Mouse (Mus musculus) stomach, embryonic 16.5 days (tissue): ENCODE results near the gene Naaladl2. TPM values are rescaled to one million over a fixed set of nuclear protein-coding genes. Genes with fewer than 3 reads are reported as not detected.

Source experiments
- ATAC-seq: fragments of 200-750 bp; cut with Nextera tagmentation; 2 replicates; pipeline ENCODE4 v1.8.0; 2017; ENCODE audit warnings: moderate number of reproducible peaks, moderate TSS enrichment; ENCODE audit not compliant: insufficient read depth, low FRiP score
- H3K27ac ChIP-seq: fragments of 300-500 bp; sonication (generic); 2 replicates; pipeline ENCODE4 v1.5.1; 2014; ENCODE audit warnings: low read length
- H3K27me3 ChIP-seq: fragments of 300-500 bp; sonication (generic); 2 replicates; pipeline ENCODE4 v1.6.1; 2014; ENCODE audit warnings: low read length, control low read depth, mixed read lengths; ENCODE audit not compliant: control insufficient read depth, insufficient read depth
- H3K36me3 ChIP-seq: fragments of 300-500 bp; sonication (generic); 2 replicates; pipeline ENCODE4 v1.6.1; 2014; ENCODE audit warnings: low read length; ENCODE audit not compliant: control insufficient read depth, insufficient read depth
- H3K4me1 ChIP-seq: fragments of 300-500 bp; sonication (generic); 2 replicates; pipeline ENCODE4 v1.6.1; 2014; ENCODE audit warnings: low read length, control low read depth, mixed read lengths; ENCODE audit not compliant: control insufficient read depth, insufficient read depth
- H3K4me2 ChIP-seq: fragments of 300-500 bp; sonication (generic); 2 replicates; pipeline ENCODE4 v1.6.1; 2014; ENCODE audit warnings: low read depth, low read length, mixed read lengths
- H3K4me3 ChIP-seq: fragments of 300-500 bp; sonication (generic); replicated peaks from 2 replicates; pipeline ENCODE4 v1.5.1; 2014; ENCODE audit warnings: mild to moderate bottlenecking, low read length
- H3K9ac ChIP-seq: fragments of 300-500 bp; sonication (generic); 2 replicates; pipeline ENCODE4 v1.6.1; 2014; ENCODE audit warnings: low read length
- H3K9me3 ChIP-seq: fragments of 300-500 bp; sonication (generic); replicated peaks from 2 replicates; pipeline ENCODE4 v1.6.1; 2016; ENCODE audit warnings: low read length, control low read depth; ENCODE audit not compliant: control insufficient read depth
- WGBS: fragments of 180-500 bp; shearing (Covaris S2); extraction: QIAGEN DNeasy Blood & Tissue Kit; methylation state at CpG from one replicate; pipeline ENCODE4 v1.1.7; 2014; 5-methylcytosine and 5-hydroxymethylcytosine counted together
- polyA plus RNA-seq: library from polyadenylated mRNA; unstranded; fragments of >200 nt; fragmentation: Nextera tagmentation; extraction: Ambion mirVana; gene quantifications from 2 replicates; pipeline ENCODE4 v1.2.1, GENCODE M21; 2015

The Naaladl2 gene
- polyA plus RNA-seq, 1 experiment from 2014 or later, result 4.6 TPM

DNA sequence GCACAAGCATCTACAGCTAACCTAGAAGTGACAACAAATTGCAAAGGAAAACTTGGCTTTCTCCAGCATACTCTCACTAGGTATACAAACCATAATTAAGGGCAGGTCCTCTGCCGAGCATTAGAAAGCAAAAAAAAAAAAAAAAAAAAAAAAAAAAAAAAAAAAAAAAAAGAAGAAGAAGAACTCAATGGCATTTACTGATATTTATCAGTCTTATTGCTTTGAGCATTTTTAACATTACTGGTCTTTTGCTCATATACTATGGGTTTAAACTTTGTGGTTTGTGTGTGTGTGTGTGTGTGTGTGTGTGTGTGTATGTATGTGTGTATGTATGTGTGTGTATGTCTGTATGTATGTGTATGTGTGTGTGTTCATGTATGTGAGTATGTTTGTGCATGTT, 1006.1 kb downstream of the Naaladl2 start:
- no peak overlapping the region for H3K4me3 ChIP-seq
- H3K27me3 ChIP-seq, result no peaks in the 10 kb centered on the region
- no peak overlapping the region for H3K27ac ChIP-seq
- H3K4me1 ChIP-seq, result no peaks in the 10 kb centered on the region
- no peak for ATAC-seq
- WGBS, result 60% methylated on average over 1 of the region's 1 CpGs
- no peaks in the 10 kb centered on the region for H3K9me3 ChIP-seq
- no peak overlapping the region for H3K4me2 ChIP-seq
- H3K9ac ChIP-seq, result no peak overlapping the region
- no peaks in the 10 kb centered on the region for H3K36me3 ChIP-seq

DNA sequence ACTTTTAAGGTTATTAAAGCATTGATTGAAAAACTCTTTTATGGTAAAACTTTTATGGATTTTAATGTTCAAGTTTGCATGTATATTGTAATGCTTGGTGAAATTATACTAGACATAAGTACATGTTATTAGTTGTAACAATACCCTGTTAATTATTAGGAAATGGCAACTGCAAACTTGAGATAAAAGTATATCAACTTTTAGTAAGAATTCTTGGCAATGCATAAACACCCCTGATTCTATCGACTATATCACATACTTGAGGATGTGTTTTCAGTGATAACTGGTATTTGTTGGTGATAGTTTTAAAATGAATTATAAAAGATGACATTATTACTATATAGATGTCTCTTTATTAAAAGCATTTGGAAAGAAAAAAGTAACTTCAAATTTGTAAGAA, 1017.9 kb downstream of the Naaladl2 start:
- Histone ChIP-seq H3K4me3 (no peak overlapping the region), H3K27me3 (no peaks in the 10 kb centered on the region), H3K4me2 (no peak overlapping the region), H3K36me3 (no peaks in the 10 kb centered on the region), H3K4me1 (no peaks in the 10 kb centered on the region), H3K9ac (no peak overlapping the region), H3K9me3 (no peaks in the 10 kb centered on the region), H3K27ac (no peak overlapping the region)
- 77% methylated on average over 1 of the region's 1 CpGs for WGBS
- ATAC-seq, result no peak

DNA sequence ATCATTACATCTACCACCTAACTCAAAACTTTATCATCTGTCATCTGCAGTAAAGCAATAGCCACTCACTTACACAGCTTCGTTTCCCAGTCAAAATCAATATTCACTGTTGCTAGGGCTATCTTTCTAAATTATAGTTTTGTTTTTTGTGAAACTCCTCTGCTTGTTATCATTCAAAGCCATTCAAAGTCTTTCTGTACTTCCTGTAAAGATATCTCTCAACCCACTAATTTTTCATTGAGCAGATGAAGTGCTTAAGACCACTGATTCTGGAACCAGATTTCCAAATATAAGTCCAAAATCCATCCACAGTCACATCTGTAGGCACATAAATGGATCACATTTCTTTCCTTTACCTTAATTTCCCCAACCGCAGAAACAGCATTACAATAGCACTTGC, 1020.0 kb downstream of the Naaladl2 start:
- Histone ChIP-seq H3K4me2 (no peak overlapping the region), H3K4me1 (no peaks in the 10 kb centered on the region), H3K4me3 (no peak overlapping the region), H3K27ac (no peak overlapping the region), H3K9ac (no peak overlapping the region), H3K36me3 (no peaks in the 10 kb centered on the region), H3K27me3 (no peaks in the 10 kb centered on the region), H3K9me3 (no peaks in the 10 kb centered on the region)
- 80% methylated on average over 2 of the region's 2 CpGs for WGBS
- ATAC-seq, result no peak

DNA sequence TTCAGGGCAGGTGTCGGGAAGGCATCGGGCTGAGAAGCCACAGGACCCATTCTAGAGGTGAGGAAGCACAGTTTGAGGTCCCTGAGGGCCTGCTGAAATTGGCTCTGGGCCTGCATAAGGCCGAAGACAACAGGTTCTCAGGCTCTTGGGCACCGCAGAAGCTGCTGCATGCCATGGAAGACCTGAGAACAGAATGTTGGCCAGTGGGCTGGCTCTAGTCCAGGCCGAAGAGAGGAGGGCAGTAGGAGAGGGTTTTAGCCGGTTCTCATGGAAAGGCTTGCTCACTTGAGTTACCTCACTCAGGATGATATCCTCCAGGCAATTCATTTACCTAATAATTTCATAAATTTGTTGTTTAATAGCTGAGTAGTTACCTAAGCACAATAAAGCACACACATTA, 1025.9 kb downstream of the Naaladl2 start:
- 91% methylated on average over 6 of the region's 6 CpGs for WGBS
- Histone ChIP-seq H3K27ac (no peak overlapping the region), H3K9ac (no peak overlapping the region), H3K4me3 (no peak overlapping the region), H3K27me3 (no peaks in the 10 kb centered on the region), H3K36me3 (no peaks in the 10 kb centered on the region), H3K4me2 (no peak overlapping the region), H3K9me3 (no peaks in the 10 kb centered on the region), H3K4me1 (no peaks in the 10 kb centered on the region)
- ATAC-seq, result no peak

DNA sequence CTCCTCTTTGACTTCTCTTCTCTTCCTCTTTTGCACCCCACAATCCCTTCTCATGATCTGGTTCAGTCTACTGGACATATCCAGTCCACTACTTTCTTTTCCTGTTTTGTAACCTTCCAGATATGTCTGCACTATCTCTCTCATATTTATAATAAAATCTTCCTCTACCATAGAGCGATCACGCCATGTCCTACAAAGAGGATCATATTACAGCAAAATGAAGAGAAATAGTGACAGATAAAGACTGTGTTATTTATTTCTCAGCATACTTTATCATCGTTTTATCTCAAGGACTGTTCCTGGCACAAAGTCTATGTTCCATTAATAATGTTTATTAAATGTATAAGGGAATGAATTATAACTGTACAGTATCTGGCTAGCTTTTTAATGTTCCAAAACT, 1029.2 kb downstream of the Naaladl2 start:
- no peak for ATAC-seq

DNA sequence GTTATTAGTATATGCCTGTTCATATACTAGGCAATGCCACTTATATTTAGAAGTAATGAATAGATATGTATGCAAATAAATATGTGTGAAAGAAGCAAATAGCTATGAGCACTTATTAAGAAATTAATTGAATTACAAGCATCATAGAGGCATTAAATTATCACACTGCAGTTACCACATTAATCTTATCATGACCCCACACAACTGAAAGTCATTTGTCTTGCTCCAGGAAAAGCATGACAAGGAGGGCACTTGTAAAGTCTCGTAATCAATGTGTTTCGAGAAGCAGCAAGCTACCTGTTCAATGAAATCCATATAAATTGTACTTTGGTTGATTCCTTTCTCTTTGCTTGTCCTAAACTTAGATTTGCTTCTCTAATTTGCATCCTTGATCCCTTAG, 1030.7 kb downstream of the Naaladl2 start:
- Histone ChIP-seq H3K9me3 (no peaks in the 10 kb centered on the region), H3K36me3 (no peaks in the 10 kb centered on the region), H3K27ac (no peak overlapping the region), H3K4me3 (no peak overlapping the region), H3K9ac (no peak overlapping the region), H3K27me3 (no peaks in the 10 kb centered on the region), H3K4me2 (no peak overlapping the region), H3K4me1 (no peaks in the 10 kb centered on the region)
- 72% methylated on average over 2 of the region's 2 CpGs for WGBS
- ATAC-seq, result no peak

More for the DNA sequence above, 1029.2 kb downstream of the Naaladl2 start:
- H3K9me3 ChIP-seq, result no peaks in the 10 kb centered on the region
- 53% methylated on average over 3 of the region's 3 CpGs for WGBS
- no peak overlapping the region for H3K4me3 ChIP-seq
- no peak overlapping the region for H3K27ac ChIP-seq
- H3K9ac ChIP-seq, result no peak overlapping the region
- no peaks in the 10 kb centered on the region for H3K4me1 ChIP-seq
- no peaks in the 10 kb centered on the region for H3K27me3 ChIP-seq
- H3K4me2 ChIP-seq, result no peak overlapping the region
- no peaks in the 10 kb centered on the region for H3K36me3 ChIP-seq

DNA sequence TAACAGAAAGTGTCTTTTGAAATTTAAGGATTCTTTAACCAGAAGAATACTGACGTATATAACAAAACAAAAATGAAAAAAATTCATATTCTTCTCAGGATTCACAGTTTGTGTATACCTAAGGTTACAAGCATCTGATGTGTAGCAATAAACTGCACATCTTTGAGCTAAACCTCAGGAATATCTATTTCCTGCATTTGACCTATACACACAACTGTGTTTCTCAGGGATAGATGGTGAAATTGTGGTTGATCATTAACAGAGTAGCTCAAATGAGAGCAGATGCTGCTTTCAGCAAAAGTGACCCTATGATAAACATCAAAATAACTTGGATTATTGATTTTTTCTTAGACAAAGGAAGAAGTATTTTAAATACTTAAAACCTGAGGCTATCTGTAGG, 1037.7 kb downstream of the Naaladl2 start:
- Histone ChIP-seq H3K9me3 (no peaks in the 10 kb centered on the region), H3K4me1 (no peaks in the 10 kb centered on the region), H3K4me3 (no peak overlapping the region), H3K27ac (no peak overlapping the region), H3K4me2 (no peak overlapping the region), H3K27me3 (no peaks in the 10 kb centered on the region), H3K36me3 (no peaks in the 10 kb centered on the region), H3K9ac (no peak overlapping the region)
- no peak for ATAC-seq
- 87% methylated on average over 1 of the region's 1 CpGs for WGBS

DNA sequence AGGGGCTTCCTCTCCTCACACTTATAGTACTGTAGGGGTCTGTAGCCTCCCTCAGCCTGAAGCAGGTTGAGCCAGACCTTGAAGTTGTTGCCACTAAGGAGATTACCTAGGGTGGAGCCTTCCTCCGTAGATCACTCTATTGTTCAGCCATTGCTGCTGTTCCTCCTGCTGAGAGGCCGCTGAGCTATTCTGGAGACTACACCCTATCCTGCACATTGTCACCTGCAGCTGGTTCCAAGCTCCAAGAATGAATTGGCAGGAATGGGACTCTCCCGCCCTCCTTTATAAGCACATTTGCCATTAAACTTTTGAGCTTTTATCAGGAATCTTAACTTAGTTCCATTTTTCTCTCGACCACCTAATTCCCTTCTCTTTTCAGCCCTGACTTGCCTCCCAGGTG, 1064.3 kb downstream of the Naaladl2 start:
- H3K9ac ChIP-seq, result no peak overlapping the region
- no peaks in the 10 kb centered on the region for H3K36me3 ChIP-seq
- WGBS, result 56% methylated on average over 4 of the region's 4 CpGs
- H3K4me3 ChIP-seq, result no peak overlapping the region
- no peak overlapping the region for H3K4me2 ChIP-seq
- no peaks in the 10 kb centered on the region for H3K27me3 ChIP-seq
- no peaks in the 10 kb centered on the region for H3K4me1 ChIP-seq
- H3K9me3 ChIP-seq, result no peaks in the 10 kb centered on the region
- ATAC-seq, result no peak
- H3K27ac ChIP-seq, result no peak overlapping the region

DNA sequence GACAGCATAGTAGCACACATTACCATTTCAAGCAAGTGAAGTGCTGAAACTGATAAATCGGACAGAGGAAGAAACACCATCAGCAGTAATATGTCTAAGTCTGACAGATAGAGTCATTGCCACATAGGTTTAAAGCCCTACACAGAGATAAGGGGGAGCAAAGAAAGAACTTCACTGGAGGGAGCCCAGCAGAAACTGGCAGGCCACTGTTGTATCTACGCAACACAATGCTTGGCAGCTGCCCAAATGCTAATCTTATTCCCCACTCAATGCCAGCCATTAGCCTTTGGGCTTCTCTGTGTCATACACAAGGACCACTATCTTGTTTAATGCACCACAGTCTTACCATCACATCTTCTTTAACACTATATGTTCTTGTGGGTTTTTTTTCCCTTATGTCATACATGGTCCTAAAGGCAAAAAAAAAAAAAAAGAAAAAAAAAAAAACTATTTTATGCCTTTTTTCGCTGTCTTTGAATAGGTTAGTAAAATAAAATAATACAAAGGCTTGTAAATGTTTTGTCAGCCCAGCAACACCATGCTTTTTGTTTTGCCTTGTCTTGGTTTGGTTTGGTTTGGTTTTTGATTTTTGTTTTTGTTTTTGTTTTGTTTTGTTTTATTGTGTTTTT, 1072.8 kb downstream of the Naaladl2 start:
- no peak overlapping the region for H3K9ac ChIP-seq
- no peak for ATAC-seq
- WGBS, result 61% methylated on average over 3 of the region's 3 CpGs
- H3K4me3 ChIP-seq, result no peak overlapping the region
- H3K4me1 ChIP-seq, result no peaks in the 10 kb centered on the region
- H3K36me3 ChIP-seq, result no peaks in the 10 kb centered on the region
- no peaks in the 10 kb centered on the region for H3K9me3 ChIP-seq
- H3K27ac ChIP-seq, result no peak overlapping the region
- H3K4me2 ChIP-seq, result no peak overlapping the region
- H3K27me3 ChIP-seq, result no peaks in the 10 kb centered on the region
